Mouse (Mus musculus) granulocyte monocyte progenitor cell, adult 5-6 weeks (primary cell): ENCODE measurements around the gene Vdr. TPM values are rescaled to one million over a fixed set of nuclear protein-coding genes. Genes with fewer than 3 reads are reported as not detected.

Source experiments
- ATAC-seq: replicated peaks from 2 replicates; pipeline ENCODE4 v1.8.0; 2016; ENCODE audit warnings: mild to moderate bottlenecking, moderate TSS enrichment, inconsistent platforms; ENCODE audit not compliant: poor library complexity, severe bottlenecking
- total RNA-seq, 2 experiments: library from RNA; stranded (forward) in 1 of 2; stranded (reverse) in 1 of 2; fragments of 200-712, 200-1000 nt in 1 of 2; fragments of >200 nt in 1 of 2; fragmentation: Nextera tagmentation in 1 of 2; gene quantifications; 2 replicates each; pipeline ENCODE4 v1.2.3; 2014 to 2017

Vdr gene
- total RNA-seq, 2 experiments from 2014 or later, result 2.5 to 25.6 TPM

DNA sequence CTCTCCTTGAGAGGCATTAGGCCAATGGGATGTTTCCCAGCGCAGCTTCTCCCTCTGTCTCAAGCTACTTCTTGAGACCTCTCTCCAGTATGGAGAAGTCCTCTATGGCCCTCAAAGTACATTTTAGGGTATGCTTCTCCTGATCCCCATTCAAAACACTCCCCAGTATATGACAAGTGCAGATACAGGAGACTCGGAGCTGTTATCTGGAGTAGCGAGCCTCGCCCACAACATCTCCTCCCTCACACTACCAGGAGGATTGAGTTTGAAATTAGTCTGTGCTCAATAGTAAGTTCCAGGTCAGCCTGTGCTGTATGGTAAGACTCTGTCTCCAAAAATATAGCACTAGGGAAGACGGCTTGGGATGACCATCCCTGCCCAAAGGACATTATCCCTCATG lies 59.4 kb downstream of the Vdr start:
- ATAC-seq, result no peak

DNA sequence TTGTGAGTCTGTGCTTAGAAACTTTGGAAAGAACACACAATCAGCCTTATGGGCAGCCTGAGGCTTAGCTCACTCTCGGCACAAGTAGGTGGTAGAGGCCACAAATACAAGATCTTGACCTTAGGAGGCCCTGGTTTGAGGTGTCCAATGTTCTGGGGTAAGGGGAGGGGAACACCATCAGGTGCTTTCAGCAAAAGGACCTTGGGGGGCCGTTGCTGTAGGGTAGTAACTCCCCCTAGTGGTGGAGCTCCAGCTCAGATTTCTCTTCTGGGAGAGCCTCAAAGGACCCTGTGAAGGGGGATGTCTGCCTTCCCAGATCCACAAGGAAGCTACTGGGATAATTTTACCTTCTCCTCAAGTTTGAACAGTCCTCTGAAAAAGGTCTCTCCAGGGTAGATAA lies 60.0 kb downstream of the Vdr start:
- 0 out of 2 replicates have a peak, but pooled peaks have one; percentile 35 for ATAC-seq

DNA sequence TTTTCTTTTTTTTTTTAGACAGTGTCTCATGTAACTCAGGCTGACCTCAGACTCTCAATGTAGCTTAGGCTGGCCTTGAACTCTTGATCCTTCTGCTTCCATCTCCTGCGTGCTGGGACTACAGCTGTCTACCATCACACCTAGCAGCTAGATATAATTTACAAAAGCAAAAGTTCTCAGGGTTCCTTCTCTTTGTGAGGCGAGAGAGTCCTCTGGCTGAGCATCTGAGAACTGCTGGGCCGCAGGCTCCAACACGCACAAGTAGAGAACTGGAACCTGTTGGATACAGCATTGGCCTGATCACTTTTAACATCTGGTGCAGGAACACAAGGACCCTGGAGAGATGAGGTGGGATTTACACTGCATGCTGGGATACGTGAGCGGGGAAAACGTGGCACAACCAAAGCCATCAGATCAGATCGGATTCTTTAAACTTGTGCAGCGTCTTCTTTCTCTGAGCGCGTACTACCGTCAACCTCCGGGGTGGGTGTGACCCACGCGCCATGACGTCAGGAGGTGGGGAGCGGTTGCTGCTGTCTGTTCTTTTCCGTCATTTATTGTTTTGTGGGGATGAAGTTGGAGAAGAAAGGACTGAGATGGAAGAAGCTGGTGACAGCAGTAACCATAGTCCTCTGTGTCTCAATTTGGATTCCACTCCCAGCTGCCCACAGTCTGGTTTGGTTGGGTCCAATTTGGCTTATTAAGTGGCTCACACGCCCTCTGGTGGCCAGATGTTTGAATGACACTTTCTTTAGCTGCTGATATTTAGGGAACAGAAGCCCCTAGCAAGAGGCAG lies 61.1 kb downstream of the Vdr start:
- peak; percentile 68 for ATAC-seq

DNA sequence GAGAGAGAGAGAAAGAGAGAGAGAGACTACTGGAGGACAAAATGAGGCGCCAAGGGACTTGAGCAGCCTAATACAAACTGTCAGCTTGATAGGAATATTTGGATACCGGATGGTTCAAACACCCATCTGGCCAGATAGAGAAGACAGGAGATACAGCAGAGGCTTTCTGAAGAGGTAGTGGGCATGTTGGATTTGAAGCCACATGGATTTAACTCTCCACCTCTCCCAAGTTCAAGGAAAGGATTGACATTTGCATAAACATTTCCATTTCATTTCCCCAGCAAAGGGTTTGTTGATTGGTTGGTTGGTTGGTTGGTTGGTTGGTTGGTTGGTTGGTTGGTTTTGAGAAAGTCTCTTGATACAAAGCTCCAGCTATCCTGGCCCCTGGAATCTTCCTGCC lies 62.6 kb downstream of the Vdr start:
- no peak for ATAC-seq

DNA sequence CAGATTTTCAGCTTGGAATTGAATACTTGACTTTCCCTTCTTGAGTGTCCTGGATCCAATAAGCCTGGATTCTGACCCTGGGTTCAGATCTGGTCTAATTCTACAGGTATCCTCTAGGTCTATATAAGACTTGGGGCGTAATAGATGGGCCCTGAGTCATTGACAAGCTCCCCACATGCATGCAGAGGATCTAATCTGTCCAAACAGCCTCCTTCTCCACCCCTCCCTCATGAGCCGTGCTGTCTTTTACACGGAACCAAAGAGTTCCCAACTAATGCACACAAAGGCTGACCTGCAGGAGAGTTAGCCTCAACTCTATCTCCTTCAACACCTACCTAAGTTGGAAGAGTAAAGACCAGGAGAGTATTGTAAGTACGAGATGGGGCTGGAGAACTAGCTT lies 63.1 kb downstream of the Vdr start:
- ATAC-seq, result no peak

DNA sequence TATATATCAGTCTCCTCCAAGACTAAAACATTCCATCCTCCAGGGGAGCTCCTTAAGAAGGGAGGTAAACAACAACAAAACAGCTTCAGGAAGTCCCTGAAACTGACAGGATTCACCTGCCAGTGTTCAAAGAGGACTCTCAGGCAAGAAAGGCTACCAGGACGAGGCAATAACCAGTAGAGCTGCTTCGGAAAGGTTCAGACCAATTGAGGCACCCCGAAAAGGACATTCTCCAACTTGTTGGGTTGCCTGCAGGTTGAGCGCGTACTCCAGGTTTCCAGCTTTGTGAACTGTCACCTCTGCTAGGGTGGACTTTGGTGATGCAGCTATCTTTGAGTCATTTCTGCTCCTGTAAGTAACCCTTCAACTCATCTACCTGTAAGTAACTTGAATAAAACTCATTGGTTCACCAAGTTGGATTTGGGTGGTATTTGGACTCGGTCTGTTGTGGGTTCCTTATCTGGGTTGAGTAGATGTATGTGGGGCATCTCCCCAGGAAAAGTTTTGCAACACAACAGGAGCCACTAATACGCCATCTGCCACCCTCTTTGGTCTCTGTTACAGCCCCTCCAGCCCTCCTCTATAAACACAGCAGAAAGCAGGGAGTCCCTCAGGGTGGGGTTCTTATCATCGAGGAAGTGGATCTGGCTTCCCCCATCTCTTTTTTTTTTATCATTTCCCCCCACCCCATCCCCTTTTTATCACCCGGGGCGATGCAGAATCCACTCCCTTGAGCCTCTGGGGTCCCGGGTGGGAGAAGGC lies 64.1 kb downstream of the Vdr start:
- no peak for ATAC-seq

DNA sequence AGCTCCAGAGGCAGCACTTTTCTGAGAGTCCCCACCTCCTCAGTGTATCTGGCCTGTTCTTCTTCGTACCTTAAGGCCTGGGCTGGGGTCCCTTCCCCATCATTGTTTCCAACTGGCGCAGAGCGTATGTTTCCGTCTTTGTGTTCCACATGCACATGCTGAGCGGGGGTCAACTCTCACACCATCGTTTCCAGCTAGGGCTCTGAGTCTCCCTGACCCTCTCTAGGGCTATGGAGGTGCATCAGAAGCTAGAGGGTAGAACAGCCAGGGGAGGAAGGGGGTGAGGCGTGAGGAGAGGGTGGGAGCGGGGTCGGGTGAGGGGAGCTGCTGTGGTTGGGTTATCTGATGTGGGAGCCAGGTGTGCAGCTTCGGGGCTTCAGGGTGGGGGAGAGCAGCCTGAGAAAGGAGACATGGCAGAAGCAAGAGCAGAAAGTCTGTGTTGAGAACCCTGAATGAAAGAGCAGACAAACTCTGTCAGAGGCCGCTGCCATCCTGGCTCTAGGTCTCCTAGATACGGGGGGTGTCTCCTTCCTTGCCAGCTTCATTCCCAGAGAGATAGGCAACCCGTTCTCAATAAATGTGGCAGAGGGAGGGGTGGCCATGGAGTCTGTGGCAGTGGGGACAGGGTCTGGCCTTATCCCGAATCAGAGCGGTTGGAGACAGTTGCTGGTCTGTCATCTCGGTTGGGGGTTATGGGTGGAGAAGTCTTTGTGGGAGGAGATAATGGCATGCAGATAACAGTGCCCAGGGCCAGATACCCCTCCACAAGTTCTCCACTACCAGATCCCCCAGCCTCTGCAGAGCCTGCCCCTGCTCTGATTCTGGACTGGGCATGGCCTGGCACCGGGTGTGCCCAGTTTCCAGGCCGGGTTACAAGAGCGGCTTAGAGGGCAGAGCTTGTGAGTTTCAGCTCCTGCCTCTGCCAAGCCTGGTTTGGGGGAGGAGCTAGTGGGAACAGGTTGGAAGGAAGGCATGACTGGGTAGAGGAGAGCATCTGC lies 66.1 kb downstream of the Vdr start, which contains the start of gene Hdac7:
TSS of gene Hdac7 (minus strand) at position 466 of the 998 bp plus-strand sequence.
- peak; percentile 17; the same call in 1 of the 2 replicates for ATAC-seq

DNA sequence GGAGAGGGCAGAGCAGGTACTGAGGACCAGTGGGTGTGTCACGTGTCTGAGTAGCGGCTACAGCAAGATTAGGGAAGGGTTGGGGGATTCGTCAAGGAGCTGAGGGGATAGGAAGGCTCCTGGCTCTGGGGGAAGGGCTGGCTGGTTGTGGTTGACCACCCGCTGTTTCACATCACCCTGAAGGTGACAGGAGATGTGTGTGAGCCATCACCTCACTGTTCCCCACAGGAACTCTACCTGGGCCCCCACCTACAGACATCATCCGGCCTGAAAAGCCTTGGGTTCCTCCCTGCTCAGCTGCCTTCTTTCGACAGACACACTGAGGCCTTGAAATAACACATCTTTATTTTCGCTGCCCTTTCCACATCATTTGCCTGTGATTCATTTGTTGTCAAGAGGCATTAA lies 67.2 kb downstream of the Vdr start:
- no peak for ATAC-seq

DNA sequence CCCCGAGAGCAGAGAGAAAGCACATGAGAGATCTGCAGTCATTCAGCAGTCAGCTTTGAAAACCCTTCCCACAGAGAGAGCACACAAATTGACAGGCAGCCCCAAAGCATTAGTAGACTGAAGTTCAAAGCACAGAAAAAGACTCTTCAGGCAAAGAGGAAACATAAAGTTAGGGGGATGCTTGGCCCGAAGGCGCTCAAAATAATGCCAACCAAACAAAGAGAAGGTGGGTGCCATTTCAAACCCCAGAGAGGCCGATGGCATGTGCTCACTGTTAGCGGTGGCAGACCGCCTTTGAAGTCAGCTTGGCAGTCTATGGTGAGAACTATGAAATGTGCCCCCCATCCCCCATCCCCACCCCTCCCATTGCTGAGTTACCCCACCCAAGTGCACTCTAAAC lies 68.4 kb downstream of the Vdr start:
- no peak for ATAC-seq

DNA sequence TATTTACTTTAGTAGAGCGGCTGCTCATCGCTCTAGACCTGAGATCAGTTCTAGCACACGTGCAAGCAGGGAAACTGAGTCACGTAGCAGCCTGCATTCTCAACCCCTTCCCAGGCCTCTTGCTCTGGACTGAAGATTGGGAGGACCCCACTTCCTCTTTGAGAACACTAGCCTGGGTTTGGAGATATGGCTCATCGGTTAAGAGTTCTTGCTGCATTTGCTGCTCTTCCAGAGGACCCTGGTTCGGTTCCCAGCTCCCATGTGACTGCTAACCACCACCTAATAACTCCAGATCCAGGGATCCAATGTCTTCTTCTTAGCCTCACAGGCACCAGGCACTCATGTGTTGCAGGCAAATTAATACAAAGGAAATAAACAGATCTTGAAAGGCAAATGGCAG lies 69.0 kb downstream of the Vdr start:
- no peak for ATAC-seq

DNA sequence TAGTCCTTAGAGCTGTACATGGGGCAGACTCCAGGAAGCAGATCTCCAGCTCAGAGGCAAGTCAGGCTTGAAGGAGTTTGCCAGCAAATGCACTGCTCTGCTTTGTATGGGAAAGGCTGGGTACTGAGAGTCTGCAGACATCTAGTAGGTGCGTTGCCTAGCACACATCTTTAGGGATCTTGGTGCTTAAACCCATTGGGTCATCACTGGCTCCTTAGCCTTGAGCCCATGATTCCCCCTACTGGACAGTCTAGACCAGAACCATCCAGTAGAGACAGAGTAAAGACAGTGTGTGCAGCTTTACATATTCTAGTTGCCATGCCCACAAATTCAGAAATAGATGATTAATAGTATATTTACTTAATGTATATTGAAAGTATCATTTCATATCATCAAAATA lies 69.6 kb downstream of the Vdr start:
- 0 out of 2 replicates have a peak, but pooled peaks have one; percentile 20 for ATAC-seq

DNA sequence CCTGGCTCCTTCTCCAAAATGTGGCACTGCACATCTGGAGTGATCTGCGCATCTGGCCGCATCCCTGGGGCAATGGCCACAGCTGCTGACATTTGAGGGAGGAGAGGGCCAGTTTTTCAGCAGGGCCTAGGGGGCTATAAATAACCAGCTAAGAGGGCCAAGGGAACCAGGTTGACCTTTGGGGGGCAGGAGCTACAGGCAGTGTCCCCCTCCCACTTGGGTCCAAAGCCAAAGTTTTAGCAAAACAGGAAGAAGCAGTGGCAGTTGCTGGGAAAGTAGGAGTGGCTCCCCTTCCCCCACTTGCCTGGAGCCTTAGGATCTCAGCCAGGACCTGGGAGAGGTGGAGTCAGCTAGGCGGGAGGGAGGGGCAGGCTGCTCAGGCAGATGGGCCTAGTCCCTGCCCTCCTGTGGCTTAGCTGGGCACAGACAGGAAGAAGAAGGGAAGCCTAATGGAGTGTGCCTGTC lies 70.4 kb downstream of the Vdr start:
- ATAC-seq, result peak; percentile 25

DNA sequence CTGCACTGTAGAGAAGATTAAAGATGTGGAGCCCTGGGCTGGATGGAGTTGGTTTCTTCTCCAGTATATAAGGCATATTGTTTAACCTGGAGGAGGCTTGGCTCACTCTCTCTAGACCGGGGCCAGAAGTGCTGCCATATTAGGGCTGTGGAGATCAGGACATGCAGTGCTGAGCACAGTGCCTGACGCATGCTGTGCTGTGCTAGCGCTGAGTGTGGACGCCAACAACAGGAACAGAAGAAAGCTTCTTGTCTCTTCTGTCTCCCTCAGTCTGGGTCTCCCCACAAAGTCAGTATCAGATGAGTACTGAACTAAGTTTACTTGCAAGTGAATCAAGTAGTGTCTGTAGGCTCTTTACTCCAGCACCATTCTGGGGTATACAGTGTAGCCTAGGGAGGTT lies 71.0 kb downstream of the Vdr start:
- ATAC-seq, result no peak

DNA sequence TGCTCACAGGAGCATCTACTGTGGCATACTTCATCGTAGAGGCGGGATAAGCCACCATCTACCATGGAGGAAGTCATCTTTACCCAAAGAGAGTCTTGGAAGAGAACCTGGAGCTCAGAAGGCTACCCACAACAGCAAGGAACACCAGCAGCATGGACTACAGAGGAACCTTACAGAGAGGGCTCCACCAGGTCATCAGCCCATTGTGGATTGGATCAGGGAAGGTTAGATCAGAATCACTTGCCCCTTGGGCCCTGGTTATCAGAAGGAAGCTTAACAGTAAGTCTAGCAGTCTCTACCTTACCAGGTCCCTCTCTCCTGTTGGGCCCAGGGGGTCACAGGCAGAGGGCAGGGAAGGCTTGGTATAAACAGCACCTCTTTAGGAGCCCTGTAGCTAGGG lies 71.4 kb downstream of the Vdr start:
- no peak for ATAC-seq

DNA sequence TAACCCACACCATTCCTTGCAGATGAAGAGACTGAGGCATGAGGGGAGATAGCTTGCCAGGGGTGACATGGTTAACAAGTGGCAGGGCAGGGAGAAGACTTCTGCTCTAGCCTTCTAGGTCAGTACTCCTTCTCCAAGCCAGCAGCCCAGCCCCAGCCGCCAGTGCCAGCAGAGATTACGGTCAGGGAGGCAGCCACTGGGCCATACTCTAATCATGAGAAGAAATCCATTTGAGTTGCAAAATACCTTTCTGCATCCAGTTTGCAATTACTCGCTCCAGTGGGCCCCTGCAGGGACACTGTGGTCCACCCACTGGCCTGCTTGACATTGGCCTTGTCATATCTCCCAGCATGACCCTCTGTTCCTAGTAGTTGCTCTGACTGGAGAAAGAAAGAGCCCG lies 72.0 kb downstream of the Vdr start:
- no peak for ATAC-seq

DNA sequence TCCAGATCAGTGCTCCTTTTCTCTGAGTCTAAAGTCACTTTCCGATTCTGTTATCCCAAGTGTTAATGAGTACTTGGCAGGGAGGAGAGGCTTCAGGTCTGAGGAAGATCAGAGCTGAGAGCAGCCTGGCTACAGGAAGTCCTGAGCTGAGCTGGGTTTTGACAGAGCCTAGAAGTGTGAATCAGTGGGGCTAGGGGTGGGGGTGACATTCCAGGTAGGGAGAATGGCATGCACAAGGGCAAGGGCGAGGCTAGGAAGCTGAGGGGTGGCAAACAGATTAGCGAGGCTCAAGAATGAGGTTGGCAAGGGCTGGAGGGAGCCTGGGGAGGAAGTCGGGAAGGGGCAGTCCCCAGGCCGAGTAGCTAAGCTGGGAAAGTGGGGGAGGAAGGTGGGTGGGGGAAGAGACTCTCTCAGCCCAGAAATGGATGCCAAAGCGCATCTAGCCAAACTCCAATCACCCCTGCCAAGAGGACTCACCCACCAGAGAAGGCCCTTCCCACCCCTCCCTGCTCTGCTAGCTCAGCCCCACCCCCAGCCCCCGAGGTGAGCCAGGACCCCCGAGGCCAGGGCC lies 72.9 kb downstream of the Vdr start:
- ATAC-seq, result 0 out of 2 replicates have a peak, but pooled peaks have one; percentile 12

DNA sequence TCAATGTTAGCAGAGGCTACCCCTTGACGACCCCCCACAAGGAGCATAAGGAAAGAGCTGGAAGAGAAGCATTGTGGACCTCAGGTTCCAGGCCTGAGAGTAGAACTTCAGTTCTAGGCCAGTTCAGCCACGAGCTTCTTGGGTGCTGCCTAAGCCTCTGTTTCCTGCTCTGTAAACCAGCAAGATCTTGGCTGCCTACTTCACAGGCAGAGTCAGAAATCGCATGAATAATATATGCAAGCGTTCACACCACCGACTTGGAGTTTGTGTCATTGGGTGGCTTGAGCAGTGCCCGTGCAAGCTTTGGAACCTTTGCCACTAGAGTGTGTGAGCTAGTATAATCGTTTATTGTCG lies 73.6 kb downstream of the Vdr start:
- ATAC-seq, result no peak

DNA sequence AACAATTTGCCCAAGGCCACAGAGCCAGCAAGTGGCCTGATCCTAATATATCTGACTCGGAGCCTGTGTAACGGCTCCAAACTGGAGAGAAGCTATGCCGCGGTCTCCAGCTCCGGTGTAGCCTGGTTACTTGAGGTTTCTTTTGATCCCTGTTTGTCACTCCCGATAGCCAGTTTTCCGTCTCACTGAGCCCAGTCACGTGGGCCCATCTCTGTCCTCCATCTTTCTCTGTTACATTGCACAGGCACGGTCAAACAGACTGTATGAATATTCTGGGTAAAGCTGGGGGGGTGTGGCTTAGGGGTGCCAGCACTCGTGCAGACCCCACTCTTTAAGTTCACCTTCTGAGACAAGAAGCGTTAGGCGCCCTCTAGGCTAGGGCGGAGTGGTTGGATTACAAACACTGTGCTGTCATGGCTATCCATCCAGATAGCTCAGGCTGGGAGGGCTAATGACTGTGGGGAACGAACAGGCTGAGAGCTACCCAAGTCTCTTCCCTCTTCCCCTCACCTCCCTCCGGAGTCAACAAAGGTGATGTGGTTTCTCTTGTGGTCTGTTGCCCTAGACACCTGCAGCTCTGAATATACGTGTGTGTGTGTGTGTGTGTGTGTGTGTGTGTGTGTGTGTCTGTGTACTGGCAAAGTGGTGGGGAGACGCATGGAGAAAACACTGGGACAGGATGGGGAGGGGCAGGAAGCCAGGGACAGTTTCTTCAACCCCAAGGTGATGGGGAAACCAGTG lies 74.1 kb downstream of the Vdr start:
- ATAC-seq, result no peak

DNA sequence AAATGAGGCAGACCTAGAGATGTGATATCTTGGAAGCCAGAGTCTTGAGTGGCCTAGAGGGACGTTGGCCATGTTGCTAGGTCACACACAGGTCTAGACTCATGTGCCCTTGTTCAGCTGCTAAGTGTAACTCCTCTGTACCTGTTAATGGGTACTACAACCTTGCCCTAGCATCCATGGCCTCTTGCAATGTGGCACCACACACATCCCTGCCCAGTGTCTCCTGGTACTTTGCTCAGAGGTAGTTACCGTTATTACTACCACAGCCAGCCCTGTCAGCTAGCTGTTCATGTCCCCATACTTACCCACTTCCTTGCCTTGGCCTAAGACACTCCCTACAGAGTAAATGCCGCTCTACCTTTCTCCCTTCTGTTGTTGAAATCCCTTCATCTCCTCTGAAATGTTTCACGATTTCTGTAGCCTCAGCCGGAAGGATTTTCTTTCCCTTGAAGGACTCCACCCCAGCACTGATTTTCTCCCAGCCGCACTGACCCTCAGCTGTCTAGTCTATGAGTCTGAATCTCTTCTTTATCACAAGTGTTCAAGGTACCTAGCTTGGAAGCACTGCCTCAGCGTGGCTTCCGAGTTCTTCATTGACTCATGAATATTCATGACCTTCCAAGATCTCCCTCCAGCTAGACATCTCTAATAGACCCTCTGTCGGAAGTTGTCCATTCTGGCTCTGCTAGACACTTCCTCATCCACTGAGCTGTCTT lies 77.5 kb downstream of the Vdr start:
- ATAC-seq, result peak; percentile 38
